Mouse (Mus musculus) urinary bladder, adult 2 months (tissue): ENCODE data around the gene Nol4l. TPM values are rescaled to one million over a fixed set of nuclear protein-coding genes. Genes with fewer than 3 reads are reported as not detected.
"Not testable (repeated sequence)": the region's sequence is repeated elsewhere in the genome, so short reads cannot be mapped to it uniquely, and the experiment has no call there.

ENCODE experiments used
- DNase-seq: peaks from one replicate; pipeline ENCODE4 v3.0.0; 2022; ENCODE audit warnings: low spot score
- polyA plus RNA-seq: library from polyadenylated mRNA; depleted of rRNA; stranded (reverse); fragments of >200 nt; gene quantifications from 2 replicates; pipeline ENCODE4 v1.2.3, GENCODE M21; 2012; rRNA removed

Gene Nol4l
- polyA plus RNA-seq, 1 experiment, result 11.7 TPM

DNA sequence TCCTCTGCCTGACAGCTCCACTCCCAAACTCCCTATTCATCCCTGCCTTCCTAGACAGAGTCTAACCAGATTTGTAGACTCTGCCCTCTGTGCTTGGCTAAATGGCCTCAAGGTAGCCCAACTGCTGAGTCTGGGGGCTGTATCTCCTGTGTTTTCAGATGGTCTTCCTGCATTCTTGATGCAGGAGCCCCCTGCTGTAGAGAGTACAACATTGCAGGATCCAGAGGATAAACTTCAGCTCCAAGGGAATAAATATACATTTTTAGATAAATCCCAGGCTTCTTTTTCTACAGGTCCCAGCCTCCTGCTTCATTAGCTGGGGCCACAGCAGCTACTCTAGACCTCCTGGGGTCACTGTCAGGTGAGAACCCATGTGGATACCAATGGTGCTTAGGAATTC is 108.5 kb downstream of the Nol4l start:
- DNase-seq, result no peak

DNA sequence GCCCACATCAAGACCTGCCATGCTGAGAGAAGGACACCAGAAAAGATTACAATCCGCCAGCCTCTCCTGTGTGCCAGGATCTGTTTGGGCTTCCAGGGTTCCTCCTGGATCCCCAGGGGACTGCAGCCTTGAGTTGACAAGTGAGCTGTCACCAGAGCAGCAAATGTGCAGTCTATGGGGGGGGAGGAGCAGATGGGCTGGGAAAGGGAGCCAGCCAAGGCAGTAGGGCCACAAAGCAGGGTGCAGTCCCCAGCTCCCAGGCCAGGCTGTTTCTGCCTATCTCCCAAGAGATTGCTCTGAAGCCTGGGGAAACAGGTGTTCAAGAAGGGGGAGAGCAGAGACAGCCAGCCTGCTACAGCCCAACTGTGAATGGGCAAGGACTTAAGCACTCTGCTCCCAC is 111.4 kb downstream of the Nol4l start:
- DNase-seq, result no peak

- no peak for DNase-seq
These were observed 111.9 kb downstream of the Nol4l start for GRCm38 (mm10) chr2:153417841-153418240.

DNA sequence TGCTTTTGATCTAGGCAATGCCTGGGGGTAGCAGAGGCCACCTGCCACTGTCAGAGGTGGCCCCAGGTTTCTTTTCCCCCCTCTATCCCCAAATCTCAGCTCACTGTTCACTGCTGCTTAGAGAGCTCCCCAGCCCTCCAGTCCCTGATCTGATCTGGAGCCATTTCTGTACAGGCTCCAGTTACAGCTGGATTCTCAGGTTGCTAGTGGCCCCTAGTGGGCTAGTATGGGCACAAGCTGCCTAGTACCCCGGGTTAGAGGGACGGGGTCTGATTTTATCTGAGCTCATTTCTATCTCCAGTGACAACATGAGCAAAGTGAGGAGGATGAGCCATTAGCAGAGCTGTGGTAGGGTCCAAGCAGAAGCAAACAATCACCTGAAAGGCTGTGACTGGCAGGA is 115.2 kb downstream of the Nol4l start:
- DNase-seq, result no peak

DNA sequence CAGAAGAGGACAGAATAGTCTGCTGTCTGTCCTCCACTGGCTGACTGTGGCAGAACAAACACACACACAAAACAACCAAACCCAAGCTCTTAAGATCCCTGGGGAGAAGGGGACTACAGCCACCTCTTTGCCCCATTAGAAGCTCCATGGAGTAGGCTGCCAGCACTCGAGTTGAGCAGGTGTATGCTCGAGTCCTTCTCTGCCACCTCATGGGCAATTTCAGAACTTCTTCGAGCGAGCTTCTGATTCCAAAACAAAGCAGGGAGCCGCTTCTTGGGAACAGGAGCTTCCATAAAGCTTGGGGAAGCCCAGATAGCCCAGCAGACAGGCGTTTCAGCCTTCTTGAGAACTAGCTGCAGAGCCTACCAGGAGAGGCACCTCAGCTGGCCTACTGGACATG is 117.2 kb downstream of the Nol4l start:
- no peak for DNase-seq

DNA sequence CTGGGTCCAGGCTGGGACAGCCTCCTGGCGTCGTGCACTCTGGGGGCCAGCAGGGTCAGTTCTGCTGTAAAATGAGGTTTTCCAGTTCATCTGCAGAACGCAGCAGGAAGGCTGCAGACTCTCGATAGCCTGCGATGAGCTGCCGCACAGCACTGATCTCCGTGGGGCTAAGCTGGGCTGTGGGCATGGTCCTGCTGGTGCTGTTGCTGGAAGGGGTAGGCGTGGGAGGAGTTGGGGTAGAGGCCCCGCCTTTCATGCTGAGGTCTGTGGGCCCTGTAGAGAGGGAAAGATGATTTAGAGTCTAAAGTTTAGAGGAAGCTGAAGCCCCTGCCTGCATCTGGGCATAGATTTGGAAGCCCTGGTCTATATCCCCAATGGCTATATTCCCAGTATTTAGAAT is 118.2 kb downstream of the Nol4l start:
- DNase-seq, result no peak

DNA sequence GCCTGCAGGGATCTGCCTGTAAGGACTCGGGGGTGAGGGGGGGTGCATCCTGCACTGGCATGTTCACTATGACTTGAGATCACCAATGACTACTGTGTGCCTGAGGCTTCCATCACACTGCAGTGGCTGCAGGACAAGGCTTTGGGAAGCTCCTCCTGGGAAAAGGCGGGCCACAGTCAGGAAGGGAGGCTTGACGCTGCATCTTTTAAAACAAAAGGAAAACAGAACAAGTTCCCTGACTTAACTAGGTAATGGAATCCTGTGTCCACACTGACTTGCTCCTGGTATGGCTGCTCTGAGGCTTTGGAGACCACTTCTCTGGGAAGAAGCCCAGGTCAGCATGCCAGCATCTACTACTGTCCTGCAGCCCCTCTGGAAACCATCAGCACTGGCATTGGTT is 120.8 kb downstream of the Nol4l start:
- DNase-seq, result no peak

GRCm38 (mm10) chr2:153406882-153407281 is 122.9 kb downstream of the Nol4l start:
- no peak for DNase-seq

DNA sequence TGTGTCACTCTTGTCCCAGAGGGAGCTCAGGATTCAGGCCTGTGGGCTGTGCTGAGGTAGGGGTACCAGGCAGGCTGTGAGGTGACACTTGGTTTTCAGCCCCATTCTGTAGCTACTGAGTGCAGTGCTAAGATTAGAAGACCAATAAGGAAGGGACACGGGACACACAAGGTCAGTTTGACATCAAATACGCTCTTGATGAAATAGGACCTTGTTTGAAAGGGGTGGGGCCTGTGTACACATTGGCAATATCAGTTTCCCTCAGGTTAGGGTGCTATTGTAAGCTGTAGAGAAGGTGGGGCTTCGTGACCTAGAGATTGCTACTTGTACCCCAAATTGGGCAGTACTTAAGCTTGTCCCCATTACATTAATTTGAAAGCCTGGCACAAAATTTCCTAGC is 124.9 kb downstream of the Nol4l start:
- no peak for DNase-seq

GRCm38 (mm10) chr2:153404062-153404461 is 125.7 kb downstream of the Nol4l start:
- no peak for DNase-seq

DNA sequence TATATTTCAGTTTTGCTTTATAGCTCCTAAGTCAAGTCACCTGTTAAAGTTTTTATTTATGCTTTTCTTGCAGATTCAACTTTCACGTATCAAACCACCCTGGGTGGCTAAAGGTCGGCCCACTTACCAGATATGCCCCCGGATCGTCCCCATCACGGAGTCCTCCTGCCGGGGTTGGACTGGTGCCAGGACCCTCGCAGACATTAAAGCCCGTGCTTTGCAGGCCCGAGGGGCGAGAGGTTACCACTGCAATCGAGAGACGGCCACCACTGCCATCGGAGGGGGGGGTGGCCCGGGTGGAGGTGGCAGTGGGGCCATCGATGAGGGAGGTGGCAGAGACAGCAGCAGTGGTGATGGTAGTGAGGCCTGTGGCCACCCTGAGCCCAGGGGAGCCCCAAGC is 130.6 kb downstream of the Nol4l start:
- no peak for DNase-seq

DNA sequence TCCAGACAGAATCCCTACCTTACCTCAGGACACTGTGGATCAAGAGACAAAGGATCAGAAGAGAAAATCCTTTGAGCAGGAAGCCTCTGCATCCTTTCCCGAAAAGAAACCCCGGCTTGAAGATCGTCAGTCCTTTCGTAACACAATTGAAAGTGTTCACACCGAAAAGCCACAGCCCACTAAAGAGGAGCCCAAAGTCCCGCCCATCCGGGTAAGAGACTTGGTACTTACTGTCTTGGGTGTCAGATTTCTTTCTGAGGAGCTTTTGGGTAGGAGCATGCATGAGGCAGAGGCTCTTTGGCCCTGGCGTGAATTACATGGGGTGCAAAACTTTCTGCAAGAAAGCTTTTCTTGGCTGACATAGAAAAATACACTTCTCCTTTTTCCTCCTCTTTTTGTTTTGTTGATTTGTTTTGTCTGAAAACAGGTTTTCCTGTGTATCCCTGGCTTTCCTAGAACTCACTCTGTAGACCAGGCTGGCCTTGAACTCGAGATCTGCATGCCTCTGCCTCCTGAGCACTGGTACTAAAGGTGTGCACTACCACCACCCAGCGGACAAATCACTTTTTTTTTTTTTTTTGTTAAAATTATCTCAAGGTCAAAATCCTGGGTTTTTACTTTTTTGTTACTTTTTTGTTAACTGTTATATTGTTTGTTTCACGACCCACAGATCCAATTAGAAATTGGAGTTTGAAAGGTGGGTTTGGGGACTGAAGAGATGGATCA is 131.8 kb downstream of the Nol4l start:
- no peak for DNase-seq

DNA sequence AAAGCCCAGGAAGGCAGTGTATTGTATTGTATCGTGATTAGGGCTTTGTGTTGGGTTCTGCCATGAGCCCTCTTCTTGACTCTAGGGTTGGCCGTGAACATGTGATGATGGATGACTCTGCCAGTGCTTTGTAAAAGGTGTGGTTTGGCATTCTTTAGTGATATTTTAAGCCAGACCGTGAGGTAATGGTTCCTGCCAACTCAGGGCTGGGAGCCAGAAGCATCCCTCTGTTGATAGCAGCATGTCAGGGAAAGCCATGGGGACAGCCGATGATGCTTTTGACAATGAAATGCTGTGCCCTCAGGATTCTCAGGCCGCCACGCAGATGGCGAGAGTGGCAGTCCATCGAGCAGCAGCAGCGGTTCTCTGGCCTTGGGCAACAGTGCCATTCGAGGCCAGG is 136.7 kb downstream of the Nol4l start:
- no peak for DNase-seq

DNA sequence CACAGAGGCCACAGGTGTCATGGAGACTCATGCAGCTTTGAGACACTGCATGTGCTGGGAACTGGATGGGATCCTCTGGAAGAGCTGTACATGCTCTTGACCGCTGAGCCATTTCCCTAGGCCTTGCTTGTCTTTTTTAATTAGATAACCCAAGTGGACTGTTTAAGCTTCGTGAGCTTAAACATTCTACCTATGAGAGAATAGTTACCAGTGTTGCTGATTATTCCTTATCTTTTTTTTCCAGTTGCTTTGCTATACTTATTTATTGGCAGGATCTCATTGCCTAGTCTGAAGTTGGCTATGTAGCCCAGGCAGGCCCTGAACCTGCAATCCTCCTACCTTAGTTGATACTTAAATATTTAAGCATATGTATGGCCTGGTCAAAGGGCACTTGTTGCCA is 139.9 kb downstream of the Nol4l start:
- DNase-seq, result no peak

DNA sequence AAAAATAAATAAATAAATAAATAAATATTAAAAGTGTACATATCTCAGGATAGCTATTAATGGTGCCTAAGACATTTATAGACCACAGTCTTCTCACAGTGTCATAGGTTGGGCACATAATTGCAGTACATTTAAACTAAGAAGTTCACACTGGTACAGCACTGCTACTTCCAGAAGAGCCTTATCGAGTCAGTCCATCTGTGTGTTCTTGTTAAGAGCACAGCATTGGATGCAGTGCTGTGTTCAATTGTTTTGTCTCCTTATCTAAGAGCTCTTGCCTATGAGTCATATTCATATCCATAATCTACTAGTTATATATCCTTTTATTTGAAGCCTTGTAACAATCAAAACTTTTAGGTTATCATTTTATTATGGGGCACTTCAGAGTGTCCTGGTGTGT is 149.3 kb downstream of the Nol4l start:
- no peak for DNase-seq

DNA sequence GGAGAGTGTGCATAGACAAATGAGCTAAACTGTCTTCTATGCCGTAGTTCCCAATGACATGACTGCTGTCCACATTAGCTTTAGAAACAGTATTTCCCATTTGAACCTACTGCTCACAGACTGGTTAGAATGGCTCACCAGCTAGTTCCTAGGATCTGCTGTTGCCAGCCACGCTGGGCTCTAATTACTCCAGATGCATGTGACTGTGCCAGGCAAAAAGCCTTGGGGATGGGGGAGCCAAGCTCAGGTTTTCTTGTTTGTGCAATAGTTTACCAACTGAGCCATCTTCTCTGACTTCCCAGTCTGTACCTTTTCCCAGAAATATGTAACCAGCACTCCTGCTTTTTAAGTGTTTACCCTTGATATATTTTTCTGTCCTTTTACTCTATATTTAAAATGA is 154.4 kb downstream of the Nol4l start:
- no peak for DNase-seq

GRCm38 (mm10) chr2:153370871-153371270 is 158.9 kb downstream of the Nol4l start:
- DNase-seq, result no peak

- DNase-seq, result not testable (repeated sequence)
These were observed 165.2 kb downstream of the Nol4l start for GRCm38 (mm10) chr2:153364531-153364930.

- no peak for DNase-seq
These were observed 168.6 kb downstream of the Nol4l start for GRCm38 (mm10) chr2:153361101-153361710.

Other genes with a start within 250 kb of the Nol4l start
- gene Kif3b, start 238.6 kb downstream of the Nol4l start, polyA plus RNA-seq, result 14.5 TPM in 2 replicates
- gene Asxl1, start 184.1 kb downstream of the Nol4l start, polyA plus RNA-seq, result 14.5 and 19.3 TPM in 2 replicates
- not detected in 2 replicates for gene 4930404H24Rik, start 37.2 kb downstream of the Nol4l start, polyA plus RNA-seq
- 33.4 TPM in 2 replicates for gene Commd7, start 102.8 kb upstream of the Nol4l start, polyA plus RNA-seq
- 2.0 and 2.5 TPM in 2 replicates for gene Dnmt3b, start 119.5 kb upstream of the Nol4l start, polyA plus RNA-seq
- not detected in 2 replicates for gene Dnmt3c, start 166.7 kb upstream of the Nol4l start, polyA plus RNA-seq
- gene Mapre1, start 211.3 kb upstream of the Nol4l start, polyA plus RNA-seq, result 37.1 and 43.2 TPM in 2 replicates
- 0.29 and 0.37 TPM in 2 replicates for gene Efcab8, start 250.0 kb upstream of the Nol4l start, polyA plus RNA-seq